Comparison of ENCODE assay signal across 19 mouse cellular contexts in genomic region chr1:184986748-184987147, GRCm38 (mm10). TPM values are rescaled to one million over a fixed set of nuclear protein-coding genes. Genes with fewer than 3 reads are reported as not detected.
DNase-seq lines count a peak whose midpoint lies in the region; ATAC-seq lines count a peak whose summit lies in the region.
"Had no signal": no experiment of that assay in that cellular context is flagged by ENCODE, and none has a peak within 500 bp of the region (broad histone marks: within the 10 kb centered on the region; RNA-seq: fewer than 3 reads in every experiment).

No protein-coding gene starts in this region.

- peak overlapping the region; percentile 47 for H3K4me2 ChIP-seq in heart, embryonic 16.5 days (ENCODE audit: low read depth, low read length)
- no peak overlapping the region for H3K4me2 ChIP-seq in lung, embryonic 16.5 days (ENCODE audit: low read depth, low read length)
- H3K4me2 ChIP-seq: liver, embryonic 12.5 days had no signal

- 0 out of 2 replicates have a peak overlapping the region, but pooled peaks have one; percentile 17 for H3K9ac ChIP-seq in heart, embryonic 16.5 days (ENCODE audit: low read length)
- no peak overlapping the region for H3K9ac ChIP-seq in lung, embryonic 16.5 days (ENCODE audit: low read length)
- H3K9ac ChIP-seq: liver, embryonic 12.5 days had no signal

- no peak overlapping the region for H3K27ac ChIP-seq in heart, embryonic 16.5 days (ENCODE audit: low read length)
- H3K27ac ChIP-seq in lung, embryonic 16.5 days (ENCODE audit: low read length): no peak overlapping the region
- peak overlapping the region; percentile 52 for H3K27ac ChIP-seq in embryonic facial prominence, embryonic 10.5 days (replicated peaks)
- H3K27ac ChIP-seq: liver, embryonic 12.5 days had no signal

- no peaks in the 10 kb centered on the region for H3K36me3 ChIP-seq in heart, embryonic 16.5 days (ENCODE audit: control insufficient read depth, insufficient read depth)
- no peaks in the 10 kb centered on the region for H3K36me3 ChIP-seq in lung, embryonic 16.5 days (ENCODE audit: control insufficient read depth, insufficient read depth, low read length)
- H3K36me3 ChIP-seq in embryonic facial prominence, embryonic 10.5 days (replicated peaks): no peaks in the 10 kb centered on the region
- H3K36me3 ChIP-seq: liver, embryonic 12.5 days had no signal

- H3K4me1 ChIP-seq in heart, embryonic 16.5 days (ENCODE audit: control insufficient read depth, insufficient read depth, low read length): no peaks in the 10 kb centered on the region
- peaks cover 3% of the 10 kb centered on the region for H3K4me1 ChIP-seq in lung, embryonic 16.5 days (replicated peaks; ENCODE audit: control insufficient read depth, insufficient read depth, low read length)
- peaks cover 24% of the 10 kb centered on the region for H3K4me1 ChIP-seq in embryonic facial prominence, embryonic 10.5 days
- H3K4me1 ChIP-seq: liver, embryonic 12.5 days had no signal

- intact Hi-C loops in left cerebral cortex, postnatal 36 days (cut with DNase I): no loop called here

- 0 out of 2 replicates have a peak overlapping the region, but pooled peaks have one; percentile 11 for H3K4me3 ChIP-seq in heart, embryonic 16.5 days (ENCODE audit: low read length)
- H3K4me3 ChIP-seq in lung, embryonic 16.5 days (ENCODE audit: low read length): no peak overlapping the region
- H3K4me3 ChIP-seq in embryonic facial prominence, embryonic 10.5 days: no peak overlapping the region
- H3K4me3 ChIP-seq: liver, embryonic 12.5 days had no signal

- no peaks in the 10 kb centered on the region for H3K27me3 ChIP-seq in heart, embryonic 16.5 days (ENCODE audit: control insufficient read depth, insufficient read depth, low read length)
- no peaks in the 10 kb centered on the region for H3K27me3 ChIP-seq in lung, embryonic 16.5 days (ENCODE audit: control insufficient read depth, insufficient read depth, low read depth, low read length)
- H3K27me3 ChIP-seq in embryonic facial prominence, embryonic 10.5 days (replicated peaks; ENCODE audit: low read depth, poor library complexity, severe bottlenecking): no peaks in the 10 kb centered on the region
- H3K27me3 ChIP-seq: liver, embryonic 12.5 days had no signal

- H3K9me3 ChIP-seq in heart, embryonic 16.5 days (replicated peaks; ENCODE audit: control insufficient read depth, low read length): no peaks in the 10 kb centered on the region
- H3K9me3 ChIP-seq in lung, embryonic 16.5 days (ENCODE audit: control insufficient read depth, low read length): no peaks in the 10 kb centered on the region
- H3K9me3 ChIP-seq in embryonic facial prominence, embryonic 10.5 days: no peaks in the 10 kb centered on the region
- H3K9me3 ChIP-seq: liver, embryonic 12.5 days had no signal

- peak; percentile 45; the same call in 1 of the 2 replicates for ATAC-seq in frontal cortex, adult (ENCODE audit: low TSS enrichment)
- peak; percentile 76; the same call in 1 of the 2 replicates for ATAC-seq in heart, embryonic 16.5 days (replicated peaks; ENCODE audit: extremely low read depth, insufficient read depth, low FRiP score)
- ATAC-seq in lung, embryonic 16.5 days (ENCODE audit: low read depth): 0 out of 2 replicates have a peak, but pooled peaks have one; percentile 15
- ATAC-seq: activated CD4-positive, CD25-positive, alpha-beta regulatory T cell, adult 4 months; forebrain, embryonic 14.5 days; liver, embryonic 12.5 days had no signal

- no peak for DNase-seq in frontal cortex, postnatal 10 days (ENCODE audit: low spot score in 2 of 2)
- DNase-seq in heart, postnatal 4 days: no peak
- DNase-seq in lung, postnatal 4 days: no peak
- no peak for DNase-seq in embryonic facial prominence, embryonic 10.5 days (ENCODE audit: low spot score)
- DNase-seq in left cerebral cortex, postnatal 36 days (ENCODE audit: low spot score in 2 of 2): no peak
- DNase-seq: adrenal gland, postnatal 25 days; cerebellum, postnatal 14 days; layer of hippocampus, postnatal 36 days; left cerebral cortex, postnatal 4 days; lung, postnatal 14 days; retina, postnatal 1 day; thymus, adult 2 months had no signal

- WGBS in heart, embryonic 16.5 days: 44% methylated on average over 2 of the region's 2 CpGs
- 34% methylated on average over 2 of the region's 2 CpGs for WGBS in lung, embryonic 16.5 days
- WGBS in embryonic facial prominence, embryonic 10.5 days: 41% methylated on average over 2 of the region's 2 CpGs

RNA-seq across cellular contexts. Expression of gene Mark1, which starts 12.6 kb away (rescaled TPM):
- polyA plus RNA-seq in heart, embryonic 16.5 days (2015; fragmentation: Nextera tagmentation; extraction: Ambion mirVana): 1.6 TPM in 2 replicates
- total RNA-seq in heart, postnatal 4 days (2021): 10 to 100 TPM; 13.6 to 17.1 TPM
- 1.6 and 1.7 TPM in 2 replicates for polyA plus RNA-seq in lung, embryonic 16.5 days (2015; fragmentation: Nextera tagmentation; extraction: Ambion mirVana)
- polyA plus RNA-seq in embryonic facial prominence, embryonic 10.5 days (2016; fragmentation: Nextera tagmentation; extraction: Ambion mirVana): 3.0 and 3.1 TPM in 2 replicates
- total RNA-seq in left cerebral cortex, postnatal 36 days (2021): 10 to 100 TPM; 91.2 to 96.3 TPM
- total RNA-seq: neutrophil, adult 5-6 weeks had no signal
- polyA plus RNA-seq: activated CD4-positive, CD25-positive, alpha-beta regulatory T cell, adult 4 months had no signal

Comparison
In these comparisons a context has a peak if more than half of its experiments do, and no peak if none do; other contexts are left out.
1. ATAC-seq: peak in every context shown above with its lines; median percentile 76 in heart, embryonic 16.5 days; 45 in frontal cortex, adult; 15 in lung, embryonic 16.5 days.